Mouse (Mus musculus) CD4-positive, CD25-positive, alpha-beta regulatory T cell, adult 4 months (primary cell): ENCODE data around the gene Pptc7. TPM values are rescaled to one million over a fixed set of nuclear protein-coding genes. Genes with fewer than 3 reads are reported as not detected.
A peak's percentile ranks its signal among the peaks of the same experiment; 100 is the strongest.

ENCODE experiments used
- ATAC-seq: one replicate; pipeline ENCODE4 v1.8.0; 2017
- polyA plus RNA-seq, 2 experiments: library from polyadenylated mRNA; unstranded; fragments of 100-300 nt; shearing (Covaris generic); gene quantifications; one replicate each; pipeline ENCODE4 v1.2.1; 2017

The Pptc7 gene
- polyA plus RNA-seq, 2 experiments from 2014 or later: 17.8 to 18.7 TPM

DNA sequence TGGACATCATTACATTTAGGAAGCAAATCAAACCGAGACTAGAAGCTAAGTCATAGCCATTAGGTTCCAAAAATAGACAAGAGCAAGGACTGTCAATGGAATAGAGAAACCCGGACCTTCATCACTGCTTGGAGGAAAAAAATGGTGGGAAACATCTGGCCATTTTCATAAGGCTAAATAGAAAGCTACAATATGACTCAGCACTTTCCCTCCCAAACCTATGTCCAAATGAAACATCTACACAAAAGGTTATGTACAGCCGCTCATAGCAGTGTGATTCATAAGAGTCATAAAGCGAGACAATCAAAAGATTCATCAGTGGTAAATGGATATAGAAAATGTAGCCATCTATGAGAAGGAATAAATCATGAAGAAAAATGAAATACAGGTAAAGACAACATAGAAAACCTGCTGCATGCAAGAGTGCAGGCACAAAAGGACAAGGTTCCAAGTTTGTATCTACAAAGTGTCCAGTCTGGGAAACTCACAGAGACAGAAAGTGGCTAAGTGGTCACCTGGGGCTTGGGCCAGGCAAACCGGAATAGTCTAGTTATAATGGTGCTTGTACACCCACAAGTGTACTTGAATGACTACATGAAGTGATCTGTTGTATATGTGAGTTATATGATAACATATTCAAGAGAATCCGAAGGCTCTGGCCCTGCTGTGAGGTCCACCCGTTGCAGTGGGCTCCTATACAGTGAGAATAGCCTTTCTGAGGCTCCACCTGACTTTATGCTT lies 52.6 kb downstream of the Pptc7 start:
- ATAC-seq: no peak

DNA sequence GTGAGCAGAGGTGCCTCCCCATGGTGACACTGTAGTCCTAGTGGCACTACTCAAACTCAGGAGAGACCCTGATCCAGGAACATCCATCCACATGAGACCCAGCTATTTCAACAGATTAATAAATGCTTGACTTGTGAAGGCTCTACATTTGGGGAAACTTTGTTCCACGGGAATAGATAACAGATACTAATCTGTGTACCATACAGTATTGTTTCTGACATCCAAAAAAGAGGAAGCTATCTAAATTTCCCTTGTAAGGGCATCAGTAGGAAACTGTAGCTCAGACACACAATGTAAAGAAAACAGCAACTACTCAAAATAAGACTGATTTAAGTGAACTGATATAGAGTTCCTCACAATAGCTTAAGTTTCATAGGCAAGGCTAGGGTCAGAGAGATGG lies 58.7 kb downstream of the Pptc7 start:
- no peak for ATAC-seq

DNA sequence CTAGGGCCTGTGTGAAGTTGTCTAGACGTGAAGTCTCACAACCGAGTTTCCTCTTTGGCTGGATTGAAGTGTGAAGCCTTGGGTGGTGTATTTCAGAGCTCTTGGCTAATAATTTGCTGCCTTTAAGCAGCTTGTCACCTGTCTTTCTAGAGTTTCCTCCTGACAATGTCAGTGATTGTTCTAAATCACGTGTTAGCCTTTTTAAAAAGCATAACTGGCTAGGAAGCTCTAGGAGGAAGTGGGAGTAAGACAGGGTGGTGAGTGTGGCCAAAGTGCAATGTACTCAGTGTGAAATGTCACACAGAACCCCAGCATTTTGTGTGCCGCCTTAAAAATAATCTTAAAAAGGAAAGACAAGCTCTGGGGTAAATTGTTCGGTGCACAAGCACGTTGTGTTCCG lies 59.6 kb downstream of the Pptc7 start:
- no peak for ATAC-seq

DNA sequence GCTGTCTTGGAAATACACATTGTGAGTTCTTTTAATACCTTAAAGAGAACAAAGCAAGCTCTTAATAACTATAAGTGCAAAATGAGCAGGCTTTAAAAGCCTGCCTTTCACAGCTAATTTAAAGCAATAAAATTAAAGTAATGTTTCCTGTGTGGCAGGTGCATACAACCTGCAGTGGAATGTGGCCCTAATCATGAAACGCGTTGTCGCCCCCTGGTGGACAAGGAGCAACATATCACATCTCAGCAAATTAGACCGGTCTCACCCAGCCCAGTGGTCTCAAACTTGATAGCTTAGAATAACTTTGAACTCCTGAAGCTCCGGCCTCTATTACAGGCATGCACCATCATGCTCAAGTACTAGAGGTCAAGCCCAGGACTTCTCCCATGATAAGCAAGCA lies 60.1 kb downstream of the Pptc7 start:
- peak; percentile 80 for ATAC-seq

DNA sequence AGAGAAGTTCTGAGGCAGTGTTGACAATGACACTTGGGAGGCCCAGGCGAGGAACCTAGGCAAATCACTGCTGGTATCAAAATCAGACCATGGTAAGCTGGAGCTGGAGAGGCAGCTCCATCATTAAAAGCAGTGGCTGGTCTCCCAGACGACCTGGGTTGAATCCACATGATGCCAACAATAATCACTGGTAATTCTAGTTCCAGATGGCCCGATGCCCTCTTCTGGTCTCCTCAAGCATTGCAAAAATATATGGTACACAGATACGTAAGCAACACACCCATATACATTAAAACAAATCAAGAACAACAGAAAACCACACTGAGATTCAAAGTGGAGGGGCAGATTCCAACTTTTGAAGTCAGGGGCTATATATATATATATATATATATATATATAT lies 61.6 kb downstream of the Pptc7 start:
- ATAC-seq: no peak

DNA sequence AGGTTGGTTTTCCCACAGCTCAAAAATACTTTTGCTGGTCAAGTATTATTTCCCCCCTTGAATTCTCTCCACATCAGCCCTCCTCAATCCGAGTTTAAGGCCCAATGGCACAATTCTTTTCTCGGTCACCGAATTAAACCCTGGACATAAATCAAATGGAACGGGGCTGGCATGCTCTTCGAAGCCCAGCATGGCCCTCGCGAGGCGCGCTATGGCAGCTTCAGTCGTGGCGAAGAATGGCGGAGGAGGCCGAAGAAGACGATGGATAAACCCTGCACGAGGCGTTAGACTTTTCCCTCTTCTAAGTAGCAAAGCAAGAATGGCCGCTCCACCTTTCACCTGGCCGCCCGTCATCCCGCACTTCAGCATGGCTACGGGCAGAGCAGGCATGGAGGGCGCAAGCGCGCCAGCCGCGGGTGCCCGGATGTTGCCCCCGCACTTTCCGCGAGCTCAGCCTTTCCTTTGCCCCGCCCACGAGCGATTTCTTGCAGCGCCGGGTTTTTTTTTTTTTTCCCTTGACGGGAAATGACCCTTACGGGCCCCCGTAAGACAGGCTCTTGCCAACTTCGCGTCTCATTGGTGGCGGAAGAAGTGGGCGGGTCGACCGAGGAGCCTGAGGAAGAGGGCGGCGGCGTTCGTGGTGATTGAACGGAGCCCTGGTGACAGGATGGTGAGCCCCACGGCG lies 69.8 kb downstream of the Pptc7 start, which contains the start of the genes Rad9b and Vps29:
Gene Rad9b, minus strand, starts transcription at position 427 of the 685 bp plus-strand sequence.
Gene Vps29, plus strand, starts transcription at position 563 of the 685 bp plus-strand sequence.
- peak; percentile 96 for ATAC-seq

DNA sequence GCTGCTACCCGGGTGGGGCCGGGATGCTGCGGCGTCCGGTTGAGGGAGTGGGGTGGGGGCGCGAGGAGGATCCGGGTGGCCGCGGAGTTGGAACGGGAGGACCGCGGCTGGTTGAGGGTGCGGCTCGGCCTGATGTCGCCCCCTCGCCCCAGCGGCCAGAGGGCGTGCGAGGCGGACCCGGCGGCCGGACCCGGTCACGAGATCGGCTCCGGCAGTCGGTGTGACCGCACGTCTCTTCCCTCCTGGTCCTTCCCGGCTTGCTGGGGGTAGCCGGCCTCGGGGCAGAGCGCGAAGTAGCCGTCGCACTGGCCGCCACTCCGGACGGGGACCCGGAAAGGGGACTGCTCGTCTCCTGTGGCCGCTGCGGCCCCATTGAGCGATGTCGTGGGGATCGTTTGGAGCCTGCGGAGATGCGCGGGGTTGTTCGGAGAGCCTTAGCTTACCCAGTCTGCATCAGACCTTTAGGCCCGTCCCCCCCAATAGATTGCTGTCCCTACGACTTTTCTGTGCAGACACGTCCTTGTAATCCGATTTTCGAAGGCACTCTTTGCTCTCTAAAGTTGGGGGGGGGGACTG lies 70.4 kb downstream of the Pptc7 start:
- no peak for ATAC-seq

DNA sequence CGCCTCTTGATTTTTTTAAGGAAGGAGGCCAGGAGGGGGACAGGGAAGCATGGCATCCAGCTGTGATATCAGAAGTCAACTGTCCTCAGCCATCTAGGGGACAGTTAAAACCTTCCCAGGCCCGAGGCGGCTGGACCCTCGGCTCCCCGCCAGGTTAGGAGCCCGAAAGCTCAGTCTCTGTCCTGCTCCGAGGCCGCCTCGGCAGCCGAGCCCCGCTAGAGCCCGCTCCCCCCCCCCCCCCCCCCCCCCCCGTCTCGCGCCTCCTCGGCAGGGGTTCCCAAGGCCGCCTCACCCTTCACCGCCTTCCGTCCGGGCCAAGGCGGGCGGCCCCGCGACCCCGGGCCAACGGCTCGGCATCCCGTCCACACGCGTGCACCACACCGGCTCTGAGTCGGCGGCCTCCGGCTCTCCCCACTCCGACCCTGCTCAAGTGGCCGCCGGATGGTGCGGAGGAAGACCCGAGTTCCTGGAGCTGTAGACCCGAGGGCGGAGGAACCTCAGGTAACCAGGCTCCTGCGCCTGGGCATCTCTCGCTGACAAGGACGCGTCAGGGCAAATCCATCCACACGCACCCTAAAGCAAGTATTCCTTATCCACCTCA lies 87.5 kb downstream of the Pptc7 start, which contains the start of gene Gpn3:
Gene Gpn3, plus strand, starts transcription at position 286 of the 601 bp plus-strand sequence.
- ATAC-seq: peak; percentile 44

DNA sequence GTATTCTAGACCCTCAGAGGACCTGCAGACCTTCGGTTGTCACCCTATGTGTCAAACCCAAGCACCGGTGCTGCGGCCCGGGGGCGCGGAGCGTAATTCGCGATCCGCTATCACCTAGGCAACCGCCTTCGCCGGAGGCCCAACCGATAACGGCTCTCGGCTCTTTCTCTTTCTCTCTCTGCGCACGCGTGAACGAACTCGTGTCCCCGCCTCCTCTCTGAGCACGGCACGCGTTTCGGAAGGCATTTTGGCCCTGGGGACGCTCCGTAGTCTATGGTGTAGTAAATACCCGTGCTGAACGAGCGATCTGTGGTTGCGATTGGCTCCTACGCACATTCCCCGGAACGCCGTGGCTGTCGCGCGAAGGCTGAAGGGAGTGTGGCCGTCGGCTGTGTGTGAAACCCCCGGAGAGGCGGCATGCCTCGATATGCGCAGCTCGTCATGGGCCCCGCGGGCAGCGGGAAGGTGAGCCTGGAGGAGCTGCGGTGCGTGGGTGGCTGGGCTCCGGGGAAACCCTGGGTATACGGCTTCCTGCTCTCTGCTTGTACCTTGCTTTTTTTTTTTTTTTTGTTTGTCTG lies 88.1 kb downstream of the Pptc7 start, which contains the start of gene Fam216a:
Gene Fam216a, minus strand, starts transcription at position 173 of the 578 bp plus-strand sequence.
- ATAC-seq: peak; percentile 87

DNA sequence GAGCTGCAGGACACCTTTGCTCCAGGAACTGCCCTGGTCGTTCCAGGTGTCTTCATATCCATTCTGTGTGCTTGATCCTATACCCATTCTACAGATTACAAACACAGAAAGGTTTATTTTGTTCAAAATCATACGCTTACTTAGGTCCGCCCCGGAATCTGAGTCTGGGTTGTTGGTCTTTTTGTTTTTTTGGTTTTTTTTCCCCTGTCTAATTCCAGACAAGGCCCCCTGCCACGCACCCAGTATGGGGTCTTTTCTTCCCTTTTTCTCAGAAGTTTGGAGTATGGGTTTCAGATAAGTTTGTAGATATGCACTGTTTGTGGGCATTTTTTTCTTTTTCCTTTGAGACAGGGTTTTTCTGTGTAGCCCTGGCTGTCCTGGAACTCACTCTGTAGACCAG lies 88.7 kb downstream of the Pptc7 start:
- no peak for ATAC-seq

Other genes starting within 250 kb of the Pptc7 start
- under 1 TPM in 1 of 2 experiments, not detected in 1; 0.15 TPM for gene Cux2, start 234.3 kb upstream of the Pptc7 start, polyA plus RNA-seq
- not detected for gene Myl2, start 183.4 kb upstream of the Pptc7 start, polyA plus RNA-seq
- gene Ccdc63, start 143.5 kb upstream of the Pptc7 start, polyA plus RNA-seq: under 1 TPM in 1 of 2 experiments, not detected in 1; 0.75 TPM
- gene Ppp1cc, start 126.1 kb upstream of the Pptc7 start, polyA plus RNA-seq: 10 to 100 TPM; 34.6 to 82.0 TPM
- gene Hvcn1, start 77.6 kb upstream of the Pptc7 start, polyA plus RNA-seq: 100 to 1,000 TPM in 1 of 2 experiments, 10 to 100 TPM in 1; 51.8 to 108 TPM
- gene Tctn1, start 19.9 kb upstream of the Pptc7 start, polyA plus RNA-seq: 1 to 10 TPM; 1.1 to 2.0 TPM
- gene Rad9b, start 69.9 kb downstream of the Pptc7 start, polyA plus RNA-seq: 10 to 100 TPM; 13.6 to 17.0 TPM
- gene Vps29, start 70.0 kb downstream of the Pptc7 start, polyA plus RNA-seq: 100 to 1,000 TPM; 193 to 203 TPM
- gene Gpn3, start 87.5 kb downstream of the Pptc7 start, polyA plus RNA-seq: 10 to 100 TPM; 56.9 to 67.7 TPM
- 1 to 10 TPM; 6.9 to 7.4 TPM for gene Fam216a, start 88.0 kb downstream of the Pptc7 start, polyA plus RNA-seq
- gene Arpc3, start 107.5 kb downstream of the Pptc7 start, polyA plus RNA-seq: 100 to 1,000 TPM; 394 to 533 TPM
- gene Anapc7, start 137.3 kb downstream of the Pptc7 start, polyA plus RNA-seq: 10 to 100 TPM; 17.7 to 22.8 TPM
- gene Atp2a2, start 217.9 kb downstream of the Pptc7 start, polyA plus RNA-seq: 10 to 100 TPM in 1 of 2 experiments, 1 to 10 TPM in 1; 10.0 to 14.8 TPM